Mouse (Mus musculus) stomach, postnatal 0 days (tissue): ENCODE measurements around the gene Sycn. TPM values are rescaled to one million over a fixed set of nuclear protein-coding genes. Genes with fewer than 3 reads are reported as not detected.
A peak's percentile ranks its signal among the peaks of the same experiment; 100 is the strongest.

Experiments used
- ATAC-seq: fragments of 200-750 bp; cut with Nextera tagmentation; 2 replicates; pipeline ENCODE4 v1.8.0; 2017; ENCODE audit not compliant: low FRiP score, low TSS enrichment
- DNase-seq: peaks from one replicate; pipeline ENCODE4 v3.0.0-alpha.2; 2016; ENCODE audit warnings: low spot score
- H3K27ac ChIP-seq: fragments of 300-500 bp; sonication (generic); replicated peaks from 2 replicates; pipeline ENCODE4 v1.5.1; 2014; ENCODE audit warnings: mild to moderate bottlenecking, control low read depth
- H3K27me3 ChIP-seq: fragments of 300-500 bp; sonication (generic); 2 replicates; pipeline ENCODE4 v1.6.1; 2014; ENCODE audit warnings: low read length; ENCODE audit not compliant: control insufficient read depth, insufficient read depth
- H3K36me3 ChIP-seq: fragments of 300-500 bp; sonication (generic); 2 replicates; pipeline ENCODE4 v1.6.1; 2014; ENCODE audit warnings: low read length, mixed read lengths; ENCODE audit not compliant: control insufficient read depth, insufficient read depth
- H3K4me1 ChIP-seq: fragments of 300-500 bp; sonication (generic); replicated peaks from 2 replicates; pipeline ENCODE4 v1.6.1; 2014; ENCODE audit warnings: antibody characterized with exemption; ENCODE audit not compliant: control insufficient read depth, insufficient read depth
- H3K4me2 ChIP-seq: fragments of 300-500 bp; sonication (generic); replicated peaks from 2 replicates; pipeline ENCODE4 v1.6.1; 2014; ENCODE audit warnings: low read depth, mild to moderate bottlenecking, control low read depth, moderate library complexity
- H3K4me3 ChIP-seq: fragments of 300-500 bp; sonication (generic); 2 replicates; pipeline ENCODE4 v1.5.1; 2014; ENCODE audit warnings: low read depth, low read length, control low read depth
- H3K9ac ChIP-seq: fragments of 300-500 bp; sonication (generic); 2 replicates; pipeline ENCODE4 v1.6.1; 2014; ENCODE audit warnings: mild to moderate bottlenecking, low read length, control low read depth, mixed read lengths
- H3K9me3 ChIP-seq: fragments of 300-500 bp; sonication (generic); 2 replicates; pipeline ENCODE4 v1.6.1; 2016; ENCODE audit warnings: low read length; ENCODE audit not compliant: control insufficient read depth
- CTCF ChIP-seq: IDR thresholded peaks from 2 replicates; pipeline ENCODE4 v1.5.1; 2016; ENCODE audit warnings: antibody characterized with exemption, low read depth, mild to moderate bottlenecking, moderate library complexity
- EP300 ChIP-seq: optimal IDR thresholded peaks from 2 replicates; pipeline ENCODE3; 2016; ENCODE audit warnings: antibody characterized with exemption
- WGBS: fragments of 180-500 bp; shearing (Covaris S2); extraction: QIAGEN DNeasy Blood & Tissue Kit; methylation state at CpG from one replicate; pipeline ENCODE4 v1.1.7; 2014; 5-methylcytosine and 5-hydroxymethylcytosine counted together
- polyA plus RNA-seq: library from polyadenylated mRNA; unstranded; fragments of >200 nt; fragmentation: Nextera tagmentation; extraction: Ambion mirVana; gene quantifications from 2 replicates; pipeline ENCODE4 v1.2.1, GENCODE M21; 2015

Sycn gene
- polyA plus RNA-seq, 1 experiment from 2014 or later = 87.6 TPM

- H3K9me3 ChIP-seq = no peaks in the 10 kb centered on the region
- H3K9ac ChIP-seq = no peak overlapping the region
- 10% methylated on average over 5 of the region's 5 CpGs for WGBS
- H3K36me3 ChIP-seq = peaks cover 6% of the 10 kb centered on the region
- 0 out of 2 replicates have a peak, but pooled peaks cover 2% of the 10 kb centered on the region for H3K4me1 ChIP-seq
- H3K4me3 ChIP-seq = no peak overlapping the region
- ATAC-seq = no peak; the same call in 1 of the 2 replicates
- H3K4me2 ChIP-seq = no peak overlapping the region
- DNase-seq = no peak
- peak overlapping the region; percentile 61 for H3K27ac ChIP-seq
- no peak for TF ChIP-seq CTCF
- no peak for TF ChIP-seq EP300
- H3K27me3 ChIP-seq = no peaks in the 10 kb centered on the region
Observed at GRCm38 (mm10) chr7:28555939-28556535, 15.4 kb downstream of the Sycn start.

DNA sequence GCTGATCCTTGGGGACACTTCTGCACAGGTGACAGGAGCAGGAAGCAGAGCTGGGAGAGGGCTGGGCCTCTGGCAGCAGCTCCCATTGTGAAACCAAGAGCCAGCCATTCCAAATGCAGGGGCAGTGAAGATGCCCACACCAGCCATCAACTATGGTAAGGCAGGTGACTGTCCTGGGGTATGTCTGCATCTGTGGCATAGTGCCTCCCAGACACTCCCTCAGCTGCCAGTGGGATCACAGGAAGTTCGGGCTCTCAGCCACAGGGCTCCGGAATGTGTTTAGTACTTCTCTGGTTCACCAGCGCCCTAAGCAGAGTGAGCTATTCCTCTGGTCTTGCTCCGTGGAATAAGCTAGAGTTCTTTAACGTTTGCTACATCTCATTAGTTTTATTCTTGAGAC is 16.4 kb downstream of the Sycn start:
- 50% methylated on average over 5 of the region's 5 CpGs for WGBS
- no peak for TF ChIP-seq CTCF
- no peak for TF ChIP-seq EP300
- Histone ChIP-seq H3K36me3 (peaks cover 9% of the 10 kb centered on the region), H3K9me3 (no peaks in the 10 kb centered on the region), H3K27ac (peak overlapping the region; percentile 61), H3K27me3 (no peaks in the 10 kb centered on the region), H3K4me2 (no peak overlapping the region), H3K4me3 (no peak overlapping the region), H3K9ac (peak overlapping the region; percentile 18; the same call in 1 of the 2 replicates), H3K4me1 (0 out of 2 replicates have a peak, but pooled peaks cover 2% of the 10 kb centered on the region)
- ATAC-seq = no peak
- no peak for DNase-seq

GRCm38 (mm10) chr7:28557708-28558107 is 17.0 kb downstream of the Sycn start:
- 77% methylated on average over 6 of the region's 6 CpGs for WGBS
- no peaks in the 10 kb centered on the region for H3K9me3 ChIP-seq
- DNase-seq (no peak), ATAC-seq (no peak)
- no peaks in the 10 kb centered on the region for H3K27me3 ChIP-seq
- H3K4me3 ChIP-seq = no peak overlapping the region
- H3K4me1 ChIP-seq = 0 out of 2 replicates have a peak, but pooled peaks cover 2% of the 10 kb centered on the region
- no peak overlapping the region for H3K9ac ChIP-seq
- H3K36me3 ChIP-seq = peaks cover 10% of the 10 kb centered on the region
- TF ChIP-seq CTCF = no peak
- TF ChIP-seq EP300 = no peak
- H3K27ac ChIP-seq = 0 out of 2 replicates have a peak overlapping the region, but pooled peaks have one; percentile 13
- H3K4me2 ChIP-seq = no peak overlapping the region

GRCm38 (mm10) chr7:28558486-28558885 is 17.8 kb downstream of the Sycn start:
- DNase-seq = peak; percentile 60
- Histone ChIP-seq H3K9ac (no peak overlapping the region), H3K27me3 (no peaks in the 10 kb centered on the region), H3K4me3 (no peak overlapping the region), H3K36me3 (peaks cover 12% of the 10 kb centered on the region), H3K4me2 (no peak overlapping the region), H3K4me1 (0 out of 2 replicates have a peak, but pooled peaks cover 2% of the 10 kb centered on the region), H3K9me3 (no peaks in the 10 kb centered on the region), H3K27ac (peak overlapping the region; percentile 30; the same call in 1 of the 2 replicates)
- TF ChIP-seq CTCF = no peak
- no peak for TF ChIP-seq EP300
- WGBS = 36% methylated on average over 4 of the region's 4 CpGs
- peak; percentile 38; the same call in 1 of the 2 replicates for ATAC-seq

DNA sequence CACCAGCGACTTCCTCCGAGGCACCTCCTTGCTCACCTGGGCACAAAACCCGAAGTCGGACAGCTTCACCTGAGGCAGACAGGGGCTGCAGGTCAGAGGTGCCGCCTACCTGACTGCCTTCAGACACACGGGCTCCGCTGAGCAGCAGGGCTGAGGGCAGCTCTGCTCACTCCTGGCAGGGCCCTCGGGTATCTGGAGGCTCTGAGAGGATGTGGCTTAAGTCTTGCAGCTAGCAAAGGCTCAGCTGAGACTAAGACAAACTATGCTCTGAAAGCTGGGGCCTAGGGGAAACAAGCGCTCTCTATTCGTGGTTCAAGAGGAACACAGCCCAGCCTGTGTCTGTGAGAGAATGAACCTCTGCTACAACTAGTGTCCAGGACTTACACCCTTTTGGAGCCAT is 20.2 kb downstream of the Sycn start:
- H3K27me3 ChIP-seq = no peaks in the 10 kb centered on the region
- 0 out of 2 replicates have a peak, but pooled peaks cover 2% of the 10 kb centered on the region for H3K4me1 ChIP-seq
- H3K9me3 ChIP-seq = no peaks in the 10 kb centered on the region
- no peak overlapping the region for H3K27ac ChIP-seq
- 91% methylated on average over 10 of the region's 10 CpGs for WGBS
- no peak for TF ChIP-seq CTCF
- TF ChIP-seq EP300 = no peak
- H3K4me2 ChIP-seq = no peak overlapping the region
- peaks cover 18% of the 10 kb centered on the region for H3K36me3 ChIP-seq
- no peak overlapping the region for H3K4me3 ChIP-seq
- no peak for ATAC-seq
- H3K9ac ChIP-seq = no peak overlapping the region
- no peak for DNase-seq

GRCm38 (mm10) chr7:28561967-28562366 is 21.3 kb downstream of the Sycn start:
- H3K36me3 ChIP-seq = peaks cover 23% of the 10 kb centered on the region

More at GRCm38 (mm10) chr7:28561967-28562366, 21.3 kb downstream of the Sycn start:
- H3K4me1 ChIP-seq = 0 out of 2 replicates have a peak, but pooled peaks cover 2% of the 10 kb centered on the region
- WGBS = 94% methylated on average over 11 of the region's 11 CpGs
- DNase-seq = no peak
- no peaks in the 10 kb centered on the region for H3K9me3 ChIP-seq
- H3K4me3 ChIP-seq = no peak overlapping the region
- ATAC-seq = no peak
- H3K4me2 ChIP-seq = no peak overlapping the region
- no peaks in the 10 kb centered on the region for H3K27me3 ChIP-seq
- no peak for TF ChIP-seq EP300
- TF ChIP-seq CTCF = no peak
- no peak overlapping the region for H3K27ac ChIP-seq
- no peak overlapping the region for H3K9ac ChIP-seq
